Mouse (Mus musculus): ENCODE measurements around the gene Msrb2. TPM values are rescaled to one million over a fixed set of nuclear protein-coding genes. Genes with fewer than 3 reads are reported as not detected.

Msrb2 gene
- 3.0 to 4.6 TPM (median 3.5 TPM) in 4 replicates for total RNA-seq (2023)

DNA sequence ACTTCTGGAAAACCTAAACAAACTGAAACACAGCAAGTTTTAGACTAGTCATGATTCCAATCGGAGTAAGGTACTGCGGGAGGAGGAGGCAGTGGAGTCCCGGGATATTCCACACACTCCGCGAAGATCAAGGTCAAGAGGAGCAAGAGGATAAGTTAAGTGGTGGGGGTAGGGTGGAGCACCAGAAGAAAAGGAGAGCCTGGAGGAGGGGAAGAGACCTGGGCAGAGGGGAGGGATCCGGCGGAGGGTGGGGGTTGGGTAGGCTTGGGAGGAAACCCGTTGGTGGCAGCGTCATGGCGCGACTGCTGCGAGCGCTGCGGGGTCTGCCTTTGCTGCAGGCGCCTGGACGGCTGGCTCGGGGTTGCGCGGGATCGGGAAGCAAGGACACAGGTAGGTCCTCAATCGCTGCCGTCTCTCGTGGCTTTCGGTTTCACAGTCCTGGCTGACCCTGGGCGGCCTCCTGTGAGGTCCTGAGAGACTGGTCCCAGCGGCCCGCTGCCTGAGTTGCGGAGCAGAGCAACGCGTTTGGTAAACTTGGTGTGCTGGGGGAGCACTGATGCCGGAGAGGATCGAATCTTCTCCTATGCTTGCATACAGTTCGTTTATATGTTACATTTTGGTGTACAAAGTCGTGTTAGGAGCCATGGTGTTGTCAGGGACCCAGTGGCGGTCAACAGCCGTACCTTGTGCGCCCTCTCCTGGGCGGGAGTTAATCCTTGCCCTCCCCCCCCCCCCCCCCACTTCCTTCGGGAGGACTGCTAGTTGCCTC, at the start of gene Msrb2:
TSS of gene Msrb2 (plus strand) at position 51 of the 769 bp plus-strand sequence.

Other genes starting within 250 kb of the Msrb2 start
- 1.4 to 2.4 TPM (median 2.1 TPM) in 4 replicates for gene Armc3, start 172.1 kb upstream of the Msrb2 start, total RNA-seq (2023)
- not detected in 4 replicates for gene Ptf1a, start 74.2 kb downstream of the Msrb2 start, total RNA-seq (2023)
- gene 4921504E06Rik, start 182.5 kb downstream of the Msrb2 start, total RNA-seq (2023), result not detected in 4 replicates

All from B cell, adult 62 days (primary cell).